Mouse (Mus musculus) intestine, embryonic 16.5 days (tissue): ENCODE results near the gene Tcl1b4. TPM values are rescaled to one million over a fixed set of nuclear protein-coding genes. Genes with fewer than 3 reads are reported as not detected.
"Not testable (repeated sequence)": the region's sequence is repeated elsewhere in the genome, so short reads cannot be mapped to it uniquely, and the experiment has no call there.

Experiments used
- ATAC-seq: fragments of 200-750 bp; cut with Nextera tagmentation; 2 replicates; pipeline ENCODE4 v1.8.0; 2017; ENCODE audit warnings: moderate TSS enrichment, moderate library complexity
- H3K27ac ChIP-seq: fragments of 300-500 bp; sonication (generic); 2 replicates; pipeline ENCODE4 v1.5.1; 2014; ENCODE audit warnings: mild to moderate bottlenecking, low read length
- H3K27me3 ChIP-seq: fragments of 300-500 bp; sonication (generic); replicated peaks from 2 replicates; pipeline ENCODE4 v1.6.1; 2014; ENCODE audit warnings: low read length, control low read depth, mixed read lengths; ENCODE audit not compliant: control insufficient read depth, insufficient read depth
- H3K36me3 ChIP-seq: fragments of 300-500 bp; sonication (generic); 2 replicates; pipeline ENCODE4 v1.6.1; 2014; ENCODE audit warnings: low read length, control low read depth; ENCODE audit not compliant: control insufficient read depth, insufficient read depth
- H3K4me1 ChIP-seq: fragments of 300-500 bp; sonication (generic); 2 replicates; pipeline ENCODE4 v1.6.1; 2014; ENCODE audit warnings: low read length, control low read depth, mixed read lengths; ENCODE audit not compliant: control insufficient read depth, insufficient read depth
- H3K4me2 ChIP-seq: fragments of 300-500 bp; sonication (generic); 2 replicates; pipeline ENCODE4 v1.6.1; 2014; ENCODE audit warnings: low read depth, low read length, control low read depth
- H3K4me3 ChIP-seq: fragments of 300-500 bp; sonication (generic); 2 replicates; pipeline ENCODE4 v1.5.1; 2014; ENCODE audit warnings: mild to moderate bottlenecking, low read length
- H3K9ac ChIP-seq: fragments of 300-500 bp; sonication (generic); 2 replicates; pipeline ENCODE4 v1.6.1; 2014; ENCODE audit warnings: low read depth, low read length
- H3K9me3 ChIP-seq: fragments of 300-500 bp; sonication (generic); 2 replicates; pipeline ENCODE4 v1.6.1; 2016; ENCODE audit warnings: low read length, control low read depth; ENCODE audit not compliant: control insufficient read depth
- WGBS: fragments of 180-500 bp; shearing (Covaris S2); extraction: QIAGEN DNeasy Blood & Tissue Kit; methylation state at CpG from one replicate; pipeline ENCODE4 v1.1.7; 2014; 5-methylcytosine and 5-hydroxymethylcytosine counted together
- polyA plus RNA-seq: library from polyadenylated mRNA; unstranded; fragments of >200 nt; fragmentation: Nextera tagmentation; extraction: Ambion mirVana; gene quantifications from 2 replicates; pipeline ENCODE4 v1.2.1, GENCODE M21; 2015

The Tcl1b4 gene
- polyA plus RNA-seq, 1 experiment from 2014 or later: not detected

DNA sequence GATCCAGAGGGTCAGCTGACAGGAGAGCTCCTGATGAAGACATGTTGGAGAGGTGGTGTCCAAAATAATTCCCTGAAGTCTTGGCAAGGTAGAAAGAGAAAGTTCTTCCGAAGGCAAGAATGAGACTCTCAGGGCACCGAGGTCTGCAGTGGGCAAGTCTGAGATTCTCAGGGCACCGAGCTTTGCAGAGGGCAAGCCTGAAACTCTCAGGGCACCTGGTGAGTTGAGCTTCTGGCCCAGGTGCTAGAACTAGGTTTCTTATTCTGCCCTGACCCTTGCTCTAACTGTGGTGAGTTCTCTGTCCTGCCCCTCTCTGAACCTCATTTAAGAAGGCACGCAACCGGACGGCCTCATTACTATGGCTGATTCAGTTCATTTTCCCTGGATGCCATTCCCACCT, 11.0 kb upstream of the Tcl1b4 start, which contains the start of gene Tcl1b3:
Gene Tcl1b3, plus strand, starts transcription at position 301 of the 400 bp plus-strand sequence.
- WGBS: 91% methylated on average over 6 of the region's 6 CpGs
- H3K36me3 ChIP-seq, H3K27ac ChIP-seq, H3K9me3 ChIP-seq, H3K27me3 ChIP-seq, H3K4me3 ChIP-seq, H3K9ac ChIP-seq, H3K4me1 ChIP-seq, H3K4me2 ChIP-seq, ATAC-seq: not testable (repeated sequence)

DNA sequence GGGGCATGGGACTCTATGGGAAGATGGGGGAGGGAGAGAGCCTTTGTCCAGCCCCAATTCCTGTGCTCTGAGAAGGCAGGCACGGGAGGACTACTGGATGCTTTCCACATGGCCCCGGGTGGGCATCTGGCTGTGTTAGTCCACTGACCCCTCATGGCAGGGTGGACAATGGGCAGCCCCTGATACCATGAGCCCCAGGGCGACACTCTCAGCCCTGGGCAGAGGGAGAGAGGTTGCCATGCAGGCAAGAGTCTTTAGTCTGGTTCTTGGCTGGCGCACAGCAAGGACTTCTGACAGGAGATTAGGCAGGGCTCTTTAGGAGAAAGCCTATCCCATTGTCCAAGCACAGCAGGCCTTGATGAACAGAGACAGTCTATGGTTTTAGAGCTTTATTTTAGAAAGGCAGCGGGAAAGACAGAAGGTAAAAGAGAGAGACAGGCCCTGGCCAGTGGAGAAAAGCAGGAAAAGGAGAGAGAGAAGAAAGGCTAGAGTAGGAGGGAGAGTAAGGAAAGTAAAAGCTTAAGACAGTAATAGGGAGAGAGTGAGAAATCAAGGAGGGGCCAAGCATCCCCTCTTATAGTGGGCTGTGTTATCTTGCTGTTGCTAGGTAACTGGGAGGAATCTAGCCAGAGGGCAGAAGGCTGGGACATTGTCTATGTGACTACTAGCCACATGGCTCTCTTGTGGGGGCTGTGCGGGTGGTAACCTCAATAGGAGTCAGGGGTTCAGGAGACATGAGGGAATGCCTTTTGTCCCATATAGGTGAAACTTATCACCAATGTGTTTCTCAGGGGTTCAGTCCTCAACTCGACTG, 1.9 kb upstream of the Tcl1b4 start:
- not testable (repeated sequence) for H3K4me1 ChIP-seq, H3K4me2 ChIP-seq, H3K36me3 ChIP-seq, H3K27ac ChIP-seq, H3K27me3 ChIP-seq, ATAC-seq, H3K9me3 ChIP-seq, H3K9ac ChIP-seq, H3K4me3 ChIP-seq
- WGBS: 70% methylated on average over 7 of the region's 7 CpGs

DNA sequence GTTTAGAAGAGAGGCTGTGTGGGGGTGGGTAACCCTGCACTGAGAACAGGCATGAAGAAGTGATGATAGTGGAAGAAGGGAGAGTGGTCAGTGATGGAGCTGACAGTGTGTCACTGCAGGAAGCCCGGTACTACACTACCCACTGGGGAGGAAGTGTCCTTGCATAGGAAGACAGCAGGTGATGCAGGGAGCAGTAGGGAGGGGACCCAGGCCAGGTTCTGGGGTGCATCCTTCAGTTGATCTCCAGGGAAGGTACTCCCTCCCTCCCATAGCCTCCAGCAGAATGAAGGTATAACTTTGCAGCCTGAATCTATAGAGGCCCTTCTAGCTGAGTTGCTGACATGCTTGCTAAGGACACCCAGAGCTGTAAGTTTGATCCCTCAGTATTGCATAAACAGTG, 5.3 kb downstream of the Tcl1b4 start:
- 76% methylated on average over 1 of the region's 1 CpGs for WGBS
- Histone ChIP-seq H3K36me3 (no peaks in the 10 kb centered on the region), H3K9me3 (no peaks in the 10 kb centered on the region), H3K27ac (no peak overlapping the region), H3K4me1 (no peaks in the 10 kb centered on the region), H3K9ac (no peak overlapping the region), H3K27me3 (no peaks in the 10 kb centered on the region), H3K4me3 (no peak overlapping the region), H3K4me2 (no peak overlapping the region)
- ATAC-seq: no peak

DNA sequence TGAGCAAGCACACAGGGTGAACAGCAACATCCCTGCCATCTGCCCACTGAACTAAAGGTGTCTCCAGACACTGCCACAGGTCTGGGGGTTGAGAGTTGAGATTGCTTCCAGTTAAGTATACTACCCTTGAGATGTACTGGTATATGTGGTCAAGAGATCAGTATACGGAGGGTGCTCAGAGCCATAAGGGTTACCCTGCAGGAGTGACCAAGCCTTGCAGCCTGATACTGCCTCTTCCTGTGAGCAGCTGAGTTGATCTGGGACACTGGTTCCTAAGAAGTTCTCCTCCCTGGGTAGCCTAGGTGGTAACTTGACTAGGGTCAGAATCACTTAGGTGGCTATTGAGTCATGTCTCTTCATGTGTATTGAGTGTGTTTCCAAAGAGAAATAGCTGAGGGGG, 6.7 kb downstream of the Tcl1b4 start:
- 86% methylated on average over 1 of the region's 1 CpGs for WGBS
- H3K27ac ChIP-seq: no peak overlapping the region
- H3K9me3 ChIP-seq: no peaks in the 10 kb centered on the region
- H3K27me3 ChIP-seq: no peaks in the 10 kb centered on the region
- H3K9ac ChIP-seq: no peak overlapping the region
- ATAC-seq: no peak
- no peak overlapping the region for H3K4me3 ChIP-seq
- H3K4me1 ChIP-seq: no peaks in the 10 kb centered on the region
- no peak overlapping the region for H3K4me2 ChIP-seq
- H3K36me3 ChIP-seq: no peaks in the 10 kb centered on the region

DNA sequence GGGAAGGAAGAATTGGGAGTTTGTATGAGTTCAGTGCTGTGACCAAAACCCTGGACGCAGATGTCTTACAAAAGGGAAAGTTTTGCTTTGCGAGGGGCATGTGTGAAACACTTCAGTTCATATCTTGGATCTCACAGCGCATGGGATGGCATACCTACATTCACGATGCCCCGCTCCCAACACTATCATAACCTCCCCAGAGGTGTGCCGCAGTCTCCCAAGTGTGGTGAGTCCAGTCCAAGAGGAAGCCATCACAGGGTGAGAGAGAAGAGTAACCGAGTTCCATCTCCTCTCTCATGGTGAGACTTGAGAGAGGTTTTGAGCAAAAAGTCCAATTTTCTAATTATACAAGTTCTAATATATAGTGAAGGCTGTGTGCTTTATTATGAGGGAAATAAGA, 7.5 kb downstream of the Tcl1b4 start:
- Histone ChIP-seq H3K27me3 (no peaks in the 10 kb centered on the region), H3K4me2 (no peak overlapping the region), H3K4me3 (no peak overlapping the region), H3K36me3 (no peaks in the 10 kb centered on the region), H3K9ac (no peak overlapping the region), H3K9me3 (no peaks in the 10 kb centered on the region), H3K27ac (no peak overlapping the region), H3K4me1 (no peaks in the 10 kb centered on the region)
- no peak for ATAC-seq
- WGBS: 92% methylated on average over 7 of the region's 7 CpGs

DNA sequence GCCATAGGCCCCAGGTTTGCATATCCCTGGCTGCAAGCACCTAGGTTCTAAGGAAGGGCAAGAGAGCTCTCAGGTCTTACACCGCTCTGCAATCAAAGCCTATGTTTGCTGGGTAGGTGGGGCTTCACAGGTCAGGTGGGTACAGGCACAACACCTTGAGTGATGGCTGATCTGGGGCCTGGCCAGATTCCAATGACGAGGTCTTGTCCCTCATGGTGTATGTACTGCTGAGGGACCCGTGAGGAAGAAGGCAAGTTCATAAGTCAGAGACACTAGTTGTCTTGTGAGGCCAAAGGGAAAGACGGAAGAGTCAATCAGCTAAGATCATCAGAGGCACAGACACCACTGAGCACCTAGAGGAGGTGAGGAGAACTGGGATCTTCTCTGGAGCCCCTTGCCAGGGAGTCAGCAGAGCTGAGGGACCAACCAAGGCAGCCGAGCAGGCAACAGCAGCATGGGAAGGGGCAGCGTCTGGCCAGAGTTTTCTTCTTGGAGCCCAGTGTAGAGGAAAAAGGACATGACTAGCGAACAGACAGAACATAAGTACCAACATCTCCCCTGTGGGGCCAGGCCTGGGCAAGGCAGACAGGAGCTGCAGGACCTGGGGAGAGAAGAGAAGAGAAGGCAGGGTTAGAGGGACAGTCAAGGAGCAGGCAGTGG, 15.5 kb downstream of the Tcl1b4 start:
- Histone ChIP-seq H3K4me1 (no peaks in the 10 kb centered on the region), H3K27ac (no peak overlapping the region), H3K27me3 (no peaks in the 10 kb centered on the region), H3K4me2 (no peak overlapping the region), H3K9me3 (no peaks in the 10 kb centered on the region), H3K4me3 (no peak overlapping the region), H3K9ac (no peak overlapping the region), H3K36me3 (no peaks in the 10 kb centered on the region)
- 83% methylated on average over 7 of the region's 7 CpGs for WGBS
- no peak for ATAC-seq

DNA sequence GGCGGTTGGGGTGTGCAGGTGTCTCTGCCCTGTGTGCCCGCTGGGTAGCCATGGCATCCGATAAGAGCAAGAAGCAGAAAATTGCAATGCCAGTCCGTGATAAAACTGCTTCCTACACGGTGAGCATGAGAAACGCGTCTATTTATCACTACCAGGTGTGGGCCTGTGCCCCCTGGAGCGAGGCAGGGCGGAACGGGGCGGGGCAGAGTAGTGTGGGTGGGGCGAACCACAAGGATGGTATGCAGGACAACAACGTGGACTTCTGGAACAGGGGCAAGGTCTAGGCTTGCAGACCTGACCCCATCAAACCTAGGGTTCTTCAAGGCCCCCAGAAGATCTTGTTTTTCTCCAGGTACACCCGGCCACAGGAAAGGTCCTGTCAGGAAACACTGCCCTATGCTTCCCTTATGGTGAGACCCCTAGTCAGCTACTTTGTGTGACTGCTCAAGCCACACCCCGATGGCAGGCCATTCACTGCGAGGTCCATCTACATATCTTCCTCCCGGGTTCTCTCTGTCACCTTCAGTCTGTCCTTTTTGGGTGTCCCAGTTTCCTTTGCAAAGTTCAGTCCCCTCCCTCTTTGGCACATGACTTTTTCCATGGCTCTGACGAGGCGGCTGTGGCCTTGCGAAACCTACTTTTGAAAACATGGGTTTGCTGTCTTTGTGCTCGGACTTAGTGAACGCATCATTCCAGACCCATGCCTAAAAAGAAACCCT, 21.0 kb downstream of the Tcl1b4 start, which contains the start of gene Tcl1:
Gene Tcl1, minus strand, starts transcription at position 193 of the 719 bp plus-strand sequence.
- H3K4me1 ChIP-seq: no peaks in the 10 kb centered on the region
- H3K36me3 ChIP-seq: no peaks in the 10 kb centered on the region
- no peak within 1 kb of the TSS for H3K4me3 ChIP-seq
- no peak within 1 kb of the TSS for H3K4me2 ChIP-seq
- no peak within 1 kb of the TSS for H3K27ac ChIP-seq
- H3K27me3 ChIP-seq: no peaks in the 10 kb centered on the region
- no peak for ATAC-seq
- no peaks in the 10 kb centered on the region for H3K9me3 ChIP-seq
- 88% methylated on average over 22 of the region's 22 CpGs for WGBS
- no peak within 1 kb of the TSS for H3K9ac ChIP-seq

DNA sequence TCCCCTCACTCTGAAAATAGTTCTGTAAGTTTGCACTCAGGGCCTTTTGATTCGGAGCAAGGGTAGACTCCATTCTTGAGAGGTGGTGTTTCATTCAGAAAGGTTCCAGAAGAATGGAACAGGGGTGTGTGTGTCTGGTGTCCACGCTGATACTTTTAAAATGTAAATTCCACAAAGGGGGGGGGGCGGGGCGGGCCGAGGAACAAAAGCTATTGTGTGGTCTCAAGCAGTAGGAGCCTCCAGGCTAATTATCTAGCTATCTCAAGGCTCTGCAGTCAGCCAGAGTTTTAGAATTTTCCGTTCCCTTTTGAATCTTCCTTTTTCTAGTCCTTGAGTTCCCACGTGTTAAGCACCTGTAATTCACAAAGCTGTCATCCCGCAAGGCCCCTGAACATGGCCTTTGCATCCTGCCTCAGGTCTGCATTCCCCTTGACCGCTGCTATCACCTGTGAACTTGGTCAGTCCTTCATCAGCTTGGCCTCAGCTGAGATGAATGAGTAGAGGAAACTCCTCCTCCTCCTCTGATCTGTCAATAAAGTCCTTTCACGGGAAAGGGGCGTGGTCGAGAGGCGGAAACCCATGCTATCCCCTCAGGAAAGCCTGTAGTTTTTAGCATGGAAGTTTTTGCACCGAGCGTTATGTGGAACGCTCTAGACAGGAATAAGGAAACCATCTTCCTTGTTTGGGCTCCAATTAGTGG, 23.0 kb downstream of the Tcl1b4 start:
- no peaks in the 10 kb centered on the region for H3K4me1 ChIP-seq
- H3K27ac ChIP-seq: no peak overlapping the region
- H3K4me2 ChIP-seq: no peak overlapping the region
- H3K9me3 ChIP-seq: no peaks in the 10 kb centered on the region
- ATAC-seq: no peak
- WGBS: 54% methylated on average over 16 of the region's 16 CpGs
- H3K4me3 ChIP-seq: no peak overlapping the region
- no peak overlapping the region for H3K9ac ChIP-seq
- H3K27me3 ChIP-seq: no peaks in the 10 kb centered on the region
- H3K36me3 ChIP-seq: no peaks in the 10 kb centered on the region

DNA sequence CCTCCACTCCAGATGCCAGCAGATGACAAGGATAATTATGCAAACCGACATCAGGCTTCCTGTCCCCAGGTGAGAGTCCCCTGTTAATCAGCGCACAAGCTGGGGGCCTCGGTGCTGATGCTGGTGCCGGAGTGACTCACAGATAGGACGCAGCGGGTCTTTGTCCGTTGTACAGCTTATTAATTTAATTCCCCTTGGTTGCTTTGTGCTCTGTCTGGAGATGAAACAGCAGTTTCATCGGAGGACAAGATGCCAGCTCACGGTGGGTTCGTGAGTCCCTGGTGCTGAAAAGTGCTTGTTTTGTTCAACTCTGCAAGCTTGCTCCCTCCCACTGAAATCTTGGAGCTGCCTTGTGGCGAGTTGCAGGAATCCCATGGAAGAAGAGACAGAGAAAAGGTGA, 32.6 kb downstream of the Tcl1b4 start:
- no peak for ATAC-seq
- 57% methylated on average over 11 of the region's 11 CpGs for WGBS
- Histone ChIP-seq H3K4me3 (no peak overlapping the region), H3K27ac (no peak overlapping the region), H3K9ac (no peak overlapping the region), H3K36me3 (no peaks in the 10 kb centered on the region), H3K4me2 (no peak overlapping the region), H3K9me3 (no peaks in the 10 kb centered on the region), H3K4me1 (no peaks in the 10 kb centered on the region), H3K27me3 (no peaks in the 10 kb centered on the region)
